ENCODE assay signal across 12 mouse cellular contexts in the genomic region with DNA sequence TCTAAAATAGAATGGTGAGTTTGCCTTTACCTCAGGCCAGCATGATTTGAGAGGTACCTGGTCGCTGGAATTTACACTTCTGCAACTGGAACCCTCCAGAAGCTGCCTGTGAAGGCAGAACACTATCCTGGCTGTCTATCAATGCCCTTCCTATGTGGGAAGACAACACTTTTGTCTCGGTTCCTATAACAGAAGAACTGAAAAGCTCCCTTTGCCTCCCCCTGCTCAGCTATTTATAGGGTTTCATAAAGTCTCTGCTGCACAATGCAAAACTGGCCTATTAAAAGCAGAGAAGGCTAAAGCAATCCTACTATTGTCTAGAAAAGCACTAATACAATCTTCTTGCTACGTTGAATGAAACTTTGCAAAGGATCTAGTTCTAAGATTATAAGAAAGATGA.
"Had no signal": no experiment of that assay in that cellular context is flagged by ENCODE, and none has a peak within 500 bp of the region (broad histone marks: within the 10 kb centered on the region; RNA-seq: fewer than 3 reads in every experiment).

No protein-coding gene starts in this region.

- DNase-seq: forebrain, postnatal 0 days; gastrocnemius, postnatal 14 days; heart, adult 18-20 months; heart, postnatal 10 days; heart, postnatal 4 days; kidney, adult 18-20 months; kidney, adult 8-10 months; kidney, postnatal 10 days; kidney, postnatal 25 days; kidney, postnatal 4 days; liver; liver, embryonic 13.5 days had no signal
